Mouse (Mus musculus): ENCODE measurements around the gene Hspa1a. TPM values are rescaled to one million over a fixed set of nuclear protein-coding genes. Genes with fewer than 3 reads are reported as not detected.
A peak's percentile ranks its signal among the peaks of the same experiment; 100 is the strongest.

The Hspa1a gene
- polyA plus RNA-seq, 1 experiment = 12.9 TPM

- H3K4me3 ChIP-seq (replicated peaks; ENCODE audit: extremely low read depth, low read depth, low read length) = peak overlapping the region; percentile 67
- H3K4me1 ChIP-seq (ENCODE audit: control insufficient read depth, insufficient read depth, low read length) = peaks cover 4% of the 10 kb centered on the region; the same call in 1 of the 2 replicates
- peak; percentile 37 for DNase-seq
- no peak for TF ChIP-seq CTCF (IDR thresholded peaks at IDR 0.05; ENCODE audit: insufficient read depth, low read length)
- TF ChIP-seq POLR2A (IDR thresholded peaks at IDR 0.05; ENCODE audit: borderline replicate concordance, extremely low read depth, low read depth, low read length) = no peak
- WGBS = 8% methylated on average over 14 of the region's 14 CpGs
These were observed 40.2 kb downstream of the Hspa1a start for GRCm38 (mm10) chr17:34931735-34932098.

GRCm38 (mm10) chr17:34931061-34931734, 40.8 kb downstream of the Hspa1a start, which contains the start of gene Neu1:
Gene Neu1, plus strand, starts transcription at chr17:34931253.
- TF ChIP-seq CTCF (IDR thresholded peaks at IDR 0.05; ENCODE audit: insufficient read depth, low read length) (peak; percentile 58), POLR2A (IDR thresholded peaks at IDR 0.05; ENCODE audit: borderline replicate concordance, extremely low read depth, low read depth, low read length) (peak; percentile 89; the same call in 1 of the 2 replicates)
- Histone ChIP-seq H3K4me1 (ENCODE audit: control insufficient read depth, insufficient read depth, low read length) (peaks cover 4% of the 10 kb centered on the region; the same call in 1 of the 2 replicates), H3K4me3 (replicated peaks; ENCODE audit: extremely low read depth, low read depth, low read length) (peak within 1 kb of the TSS; percentile 67)
- peak; percentile 98 for DNase-seq
- WGBS = under 1% methylated on average over 38 of the region's 38 CpGs

- 50% methylated on average over 4 of the region's 4 CpGs for WGBS
- no peak for DNase-seq
- peaks cover 4% of the 10 kb centered on the region; the same call in 1 of the 2 replicates for H3K4me1 ChIP-seq (ENCODE audit: control insufficient read depth, insufficient read depth, low read length)
- H3K4me3 ChIP-seq (replicated peaks; ENCODE audit: extremely low read depth, low read depth, low read length) = no peak overlapping the region
- TF ChIP-seq CTCF (IDR thresholded peaks at IDR 0.05; ENCODE audit: insufficient read depth, low read length) (no peak), POLR2A (IDR thresholded peaks at IDR 0.05; ENCODE audit: borderline replicate concordance, extremely low read depth, low read depth, low read length) (no peak)
These were observed 43.1 kb downstream of the Hspa1a start for GRCm38 (mm10) chr17:34928841-34929240.

GRCm38 (mm10) chr17:34927306-34928019, 44.5 kb downstream of the Hspa1a start:
- H3K4me1 ChIP-seq (ENCODE audit: control insufficient read depth, insufficient read depth, low read length) = peaks cover 4% of the 10 kb centered on the region; the same call in 1 of the 2 replicates
- no peak overlapping the region for H3K4me3 ChIP-seq (replicated peaks; ENCODE audit: extremely low read depth, low read depth, low read length)
- DNase-seq = peak; percentile 17
- no peak for TF ChIP-seq POLR2A (IDR thresholded peaks at IDR 0.05; ENCODE audit: borderline replicate concordance, extremely low read depth, low read depth, low read length)
- TF ChIP-seq CTCF (IDR thresholded peaks at IDR 0.05; ENCODE audit: insufficient read depth, low read length) = no peak
- WGBS = 69% methylated on average over 18 of the region's 18 CpGs

- 60% methylated on average over 5 of the region's 5 CpGs for WGBS
- Histone ChIP-seq H3K4me1 (ENCODE audit: control insufficient read depth, insufficient read depth, low read length) (no peaks in the 10 kb centered on the region), H3K4me3 (replicated peaks; ENCODE audit: extremely low read depth, low read depth, low read length) (no peak overlapping the region)
- DNase-seq = no peak
- TF ChIP-seq POLR2A (IDR thresholded peaks at IDR 0.05; ENCODE audit: borderline replicate concordance, extremely low read depth, low read depth, low read length) = no peak
- no peak for TF ChIP-seq CTCF (IDR thresholded peaks at IDR 0.05; ENCODE audit: insufficient read depth, low read length)
These were observed 47.7 kb downstream of the Hspa1a start for GRCm38 (mm10) chr17:34924258-34924657.

- Histone ChIP-seq H3K4me1 (ENCODE audit: control insufficient read depth, insufficient read depth, low read length) (no peaks in the 10 kb centered on the region), H3K4me3 (replicated peaks; ENCODE audit: extremely low read depth, low read depth, low read length) (no peak overlapping the region)
- no peak for DNase-seq
- 52% methylated on average over 6 of the region's 6 CpGs for WGBS
- TF ChIP-seq POLR2A (IDR thresholded peaks at IDR 0.05; ENCODE audit: borderline replicate concordance, extremely low read depth, low read depth, low read length) (no peak), CTCF (IDR thresholded peaks at IDR 0.05; ENCODE audit: insufficient read depth, low read length) (no peak)
These were observed 49.0 kb downstream of the Hspa1a start for GRCm38 (mm10) chr17:34922939-34923338.

Other genes with a start within 250 kb of the Hspa1a start
- 136 and 137 TPM in 2 replicates for gene C4b, start 228.3 kb downstream of the Hspa1a start, polyA plus RNA-seq (2012; rRNA removed)
- gene Cyp21a1, start 167.6 kb downstream of the Hspa1a start, polyA plus RNA-seq (2012; rRNA removed) = 0.19 and 0.27 TPM in 2 replicates
- 45.1 and 46.0 TPM in 2 replicates for gene Stk19, start 135.2 kb downstream of the Hspa1a start, polyA plus RNA-seq (2012; rRNA removed)
- 45.6 and 58.1 TPM in 2 replicates for gene Dxo, start 135.1 kb downstream of the Hspa1a start, polyA plus RNA-seq (2012; rRNA removed)
- 77.8 and 94.8 TPM in 2 replicates for gene Skiv2l, start 121.9 kb downstream of the Hspa1a start, polyA plus RNA-seq (2012; rRNA removed)
- 22.4 and 23.2 TPM in 2 replicates for gene Nelfe, start 121.8 kb downstream of the Hspa1a start, polyA plus RNA-seq (2012; rRNA removed)
- 20.8 and 23.8 TPM in 2 replicates for gene Cfb, start 109.6 kb downstream of the Hspa1a start, polyA plus RNA-seq (2012; rRNA removed)
- 10.6 and 12.3 TPM in 2 replicates for gene Zbtb12, start 92.7 kb downstream of the Hspa1a start, polyA plus RNA-seq (2012; rRNA removed)
- gene Gm20547, start 90.1 kb downstream of the Hspa1a start, polyA plus RNA-seq (2012; rRNA removed) = not detected in 2 replicates
- 25.8 and 27.7 TPM in 2 replicates for gene C2, start 73.9 kb downstream of the Hspa1a start, polyA plus RNA-seq (2012; rRNA removed)
- 192 and 199 TPM in 2 replicates for gene Ehmt2, start 73.7 kb downstream of the Hspa1a start, polyA plus RNA-seq (2012; rRNA removed)
- 11.6 and 13.5 TPM in 2 replicates for gene Slc44a4, start 57.7 kb downstream of the Hspa1a start, polyA plus RNA-seq (2012; rRNA removed)
- 40.4 and 46.6 TPM in 2 replicates for gene Neu1, start 40.9 kb downstream of the Hspa1a start, polyA plus RNA-seq (2012; rRNA removed)
- gene Hspa1b, start 12.9 kb downstream of the Hspa1a start, polyA plus RNA-seq (2012; rRNA removed) = 20.1 and 93.1 TPM in 2 replicates
- not detected in 2 replicates for gene Gm20481, start 2.2 kb downstream of the Hspa1a start, polyA plus RNA-seq (2012; rRNA removed)
- gene Hspa1l, start 547 bp upstream of the Hspa1a start, polyA plus RNA-seq (2012; rRNA removed) = 0.81 and 1.3 TPM in 2 replicates
- gene Lsm2, start 9.7 kb upstream of the Hspa1a start, polyA plus RNA-seq (2012; rRNA removed) = 42.3 and 51.6 TPM in 2 replicates
- gene Vars, start 28.8 kb upstream of the Hspa1a start, polyA plus RNA-seq (2012; rRNA removed) = 119 and 159 TPM in 2 replicates
- 4.0 and 4.2 TPM in 2 replicates for gene Vwa7, start 44.4 kb upstream of the Hspa1a start, polyA plus RNA-seq (2012; rRNA removed)
- gene Sapcd1, start 55.9 kb upstream of the Hspa1a start, polyA plus RNA-seq (2012; rRNA removed) = 2.1 and 2.8 TPM in 2 replicates
- 5.4 and 6.0 TPM in 2 replicates for gene Msh5, start 74.6 kb upstream of the Hspa1a start, polyA plus RNA-seq (2012; rRNA removed)
- 124 and 153 TPM in 2 replicates for gene Clic1, start 77.8 kb upstream of the Hspa1a start, polyA plus RNA-seq (2012; rRNA removed)
- gene Ddah2, start 86.9 kb upstream of the Hspa1a start, polyA plus RNA-seq (2012; rRNA removed) = 137 and 141 TPM in 2 replicates
- gene Ly6g6c, start 93.2 kb upstream of the Hspa1a start, polyA plus RNA-seq (2012; rRNA removed) = 3.8 and 90.0 TPM in 2 replicates
- 1.0 and 2.1 TPM in 2 replicates for gene Mpig6b, start 94.0 kb upstream of the Hspa1a start, polyA plus RNA-seq (2012; rRNA removed)
- 5.8 and 25.7 TPM in 2 replicates for gene Ly6g6e, start 104.7 kb upstream of the Hspa1a start, polyA plus RNA-seq (2012; rRNA removed)
- 14.5 and 16.7 TPM in 2 replicates for gene Ly6g6d, start 105.9 kb upstream of the Hspa1a start, polyA plus RNA-seq (2012; rRNA removed)
- gene Ly6g6f, start 113.5 kb upstream of the Hspa1a start, polyA plus RNA-seq (2012; rRNA removed) = 0.16 and 0.84 TPM in 2 replicates
- gene Abhd16a, start 117.1 kb upstream of the Hspa1a start, polyA plus RNA-seq (2012; rRNA removed) = 196 and 245 TPM in 2 replicates
- not detected in 2 replicates for gene Ly6g5c, start 136.1 kb upstream of the Hspa1a start, polyA plus RNA-seq (2012; rRNA removed)
- 1.4 and 2.0 TPM in 2 replicates for gene Ly6g5b, start 143.3 kb upstream of the Hspa1a start, polyA plus RNA-seq (2012; rRNA removed)
- gene Gpank1, start 149.3 kb upstream of the Hspa1a start, polyA plus RNA-seq (2012; rRNA removed) = 17.9 and 21.9 TPM in 2 replicates
- 232 and 297 TPM in 2 replicates for gene Csnk2b, start 149.9 kb upstream of the Hspa1a start, polyA plus RNA-seq (2012; rRNA removed)
- 12.1 and 12.9 TPM in 2 replicates for gene D17H6S53E, start 154.2 kb upstream of the Hspa1a start, polyA plus RNA-seq (2012; rRNA removed)
- 0.12 TPM in 1 of 2 replicates, not detected in the other for gene Apom, start 159.9 kb upstream of the Hspa1a start, polyA plus RNA-seq (2012; rRNA removed)
- gene Bag6, start 163.0 kb upstream of the Hspa1a start, polyA plus RNA-seq (2012; rRNA removed) = 227 and 234 TPM in 2 replicates
- gene Prrc2a, start 192.7 kb upstream of the Hspa1a start, polyA plus RNA-seq (2012; rRNA removed) = 327 and 373 TPM in 2 replicates
- gene Aif1, start 203.9 kb upstream of the Hspa1a start, polyA plus RNA-seq (2012; rRNA removed) = 1.4 and 1.6 TPM in 2 replicates
- 19.7 and 37.0 TPM in 2 replicates for gene Lst1, start 216.3 kb upstream of the Hspa1a start, polyA plus RNA-seq (2012; rRNA removed)
- gene Ltb, start 222.3 kb upstream of the Hspa1a start, polyA plus RNA-seq (2012; rRNA removed) = 28.1 and 29.9 TPM in 2 replicates
- 2.1 and 2.5 TPM in 2 replicates for gene Tnf, start 229.9 kb upstream of the Hspa1a start, polyA plus RNA-seq (2012; rRNA removed)
- 1.0 and 1.1 TPM in 2 replicates for gene Lta, start 233.2 kb upstream of the Hspa1a start, polyA plus RNA-seq (2012; rRNA removed)
- gene Gm16181, start 248.7 kb upstream of the Hspa1a start, polyA plus RNA-seq (2012; rRNA removed) = 1.2 TPM in 1 of 2 replicates, not detected in the other